Mouse (Mus musculus): ENCODE measurements at regions not wholly inside any gene's neighbourhood (a gene's known extent, or its start where the extent isn't known, plus 50 kb on each side); places are given as distances from the start of the nearest gene placed in this dataset.
A peak's percentile ranks its signal among the peaks of the same experiment; 100 is the strongest.

DNA sequence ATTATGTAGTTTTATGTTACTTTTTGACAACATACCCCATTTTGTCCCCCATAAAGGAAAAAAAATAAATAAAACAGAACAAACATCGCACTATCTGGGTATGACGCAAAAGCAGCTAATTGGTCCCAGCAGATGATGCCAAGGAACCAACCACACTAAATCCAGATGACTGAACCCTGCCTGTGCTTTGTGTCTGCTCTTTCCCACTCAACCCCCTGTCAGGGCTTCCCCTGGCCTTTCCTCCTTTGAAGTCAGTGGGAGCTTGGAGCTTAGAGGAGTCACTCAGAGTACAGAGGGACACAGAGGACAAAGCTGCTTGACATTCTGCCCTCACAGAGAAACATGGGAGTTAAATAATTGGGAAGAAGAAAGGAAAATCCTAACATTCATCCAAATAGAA is 1017.1 kb upstream of the Flrt2 start:
- no peak overlapping the region for H3K27ac ChIP-seq
- no peak overlapping the region for H3K4me2 ChIP-seq (replicated peaks)
- H3K36me3 ChIP-seq: no peaks in the 10 kb centered on the region
- H3K4me3 ChIP-seq (replicated peaks): no peak overlapping the region
- H3K9ac ChIP-seq (replicated peaks): no peak overlapping the region
- WGBS: 47% methylated on average over 2 of the region's 2 CpGs
- H3K9me3 ChIP-seq: no peaks in the 10 kb centered on the region
- no peaks in the 10 kb centered on the region for H3K27me3 ChIP-seq
- H3K4me1 ChIP-seq (replicated peaks): no peaks in the 10 kb centered on the region
- peak; percentile 80 for ATAC-seq

- Histone ChIP-seq H3K4me3 (replicated peaks) (no peak overlapping the region), H3K27ac (peak overlapping the region; percentile 56; the same call in 1 of the 2 replicates), H3K4me2 (replicated peaks) (no peak overlapping the region), H3K9ac (replicated peaks) (no peak overlapping the region), H3K4me1 (replicated peaks) (peaks cover 9% of the 10 kb centered on the region; the same call in 1 of the 2 replicates), H3K36me3 (no peaks in the 10 kb centered on the region), H3K9me3 (no peaks in the 10 kb centered on the region), H3K27me3 (no peaks in the 10 kb centered on the region)
- peak; percentile 73 for ATAC-seq
- WGBS: 50% methylated on average over 2 of the region's 2 CpGs
These were observed 1000.5 kb upstream of the Flrt2 start for GRCm38 (mm10) chr12:94691341-94692029.

DNA sequence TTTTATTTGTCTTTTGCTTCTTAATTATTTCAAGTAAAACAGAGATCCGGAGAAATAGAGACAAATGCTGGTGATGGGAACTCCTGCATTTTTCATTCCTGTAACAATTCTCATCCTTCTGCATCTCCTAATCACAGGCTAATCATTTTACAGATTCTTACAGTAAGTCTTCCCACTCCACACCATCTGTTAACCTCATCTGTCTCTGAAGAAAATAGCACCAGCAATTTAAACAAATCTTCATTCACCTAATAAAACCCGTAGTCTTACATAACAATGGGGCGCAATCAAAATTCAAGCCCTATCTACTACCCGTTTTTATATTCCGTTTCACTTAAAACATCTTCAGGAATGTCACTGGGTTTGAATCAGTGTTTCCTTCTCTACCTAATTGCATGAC is 960.6 kb upstream of the Flrt2 start:
- Histone ChIP-seq H3K27ac (no peak overlapping the region), H3K9ac (replicated peaks) (no peak overlapping the region), H3K4me3 (replicated peaks) (no peak overlapping the region), H3K4me2 (replicated peaks) (no peak overlapping the region), H3K36me3 (no peaks in the 10 kb centered on the region), H3K9me3 (no peaks in the 10 kb centered on the region), H3K27me3 (no peaks in the 10 kb centered on the region), H3K4me1 (replicated peaks) (peaks cover 6% of the 10 kb centered on the region)
- WGBS: 72% methylated on average over 5 of the region's 5 CpGs
- ATAC-seq: no peak

- H3K9me3 ChIP-seq: no peaks in the 10 kb centered on the region
- H3K27me3 ChIP-seq: no peaks in the 10 kb centered on the region
- no peak overlapping the region for H3K27ac ChIP-seq
- H3K9ac ChIP-seq (replicated peaks): no peak overlapping the region
- no peaks in the 10 kb centered on the region for H3K36me3 ChIP-seq
- peaks cover 6% of the 10 kb centered on the region for H3K4me1 ChIP-seq (replicated peaks)
- no peak overlapping the region for H3K4me3 ChIP-seq (replicated peaks)
- WGBS: 28% methylated on average over 4 of the region's 4 CpGs
- H3K4me2 ChIP-seq (replicated peaks): 0 out of 2 replicates have a peak overlapping the region, but pooled peaks have one; percentile 5
- ATAC-seq: peak; percentile 68
These were observed 958.8 kb upstream of the Flrt2 start for GRCm38 (mm10) chr12:94733179-94733578.

DNA sequence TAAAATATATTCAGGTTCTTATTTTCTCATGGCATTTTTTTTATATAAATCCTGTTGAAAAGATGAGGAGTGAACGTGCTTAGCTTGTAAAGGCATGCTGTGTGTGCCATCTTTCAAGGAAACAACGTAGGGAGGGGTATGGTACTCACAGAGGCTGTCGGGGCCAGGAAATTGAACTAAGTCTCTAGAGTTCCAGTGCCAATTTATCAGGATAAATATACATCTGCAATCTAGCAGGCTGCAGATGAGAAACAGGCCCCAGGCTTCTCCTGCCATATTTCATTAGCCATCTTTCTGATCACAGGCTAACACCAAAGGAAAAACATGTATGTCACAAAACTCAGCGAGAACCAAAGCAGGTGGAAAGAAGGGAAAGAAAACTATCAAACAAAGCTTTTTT is 954.8 kb upstream of the Flrt2 start:
- Histone ChIP-seq H3K27ac (no peak overlapping the region), H3K27me3 (no peaks in the 10 kb centered on the region), H3K9ac (replicated peaks) (no peak overlapping the region), H3K4me3 (replicated peaks) (no peak overlapping the region), H3K4me1 (replicated peaks) (peaks cover 6% of the 10 kb centered on the region), H3K9me3 (no peaks in the 10 kb centered on the region), H3K4me2 (replicated peaks) (no peak overlapping the region), H3K36me3 (no peaks in the 10 kb centered on the region)
- no peak for ATAC-seq
- 69% methylated on average over 4 of the region's 4 CpGs for WGBS

DNA sequence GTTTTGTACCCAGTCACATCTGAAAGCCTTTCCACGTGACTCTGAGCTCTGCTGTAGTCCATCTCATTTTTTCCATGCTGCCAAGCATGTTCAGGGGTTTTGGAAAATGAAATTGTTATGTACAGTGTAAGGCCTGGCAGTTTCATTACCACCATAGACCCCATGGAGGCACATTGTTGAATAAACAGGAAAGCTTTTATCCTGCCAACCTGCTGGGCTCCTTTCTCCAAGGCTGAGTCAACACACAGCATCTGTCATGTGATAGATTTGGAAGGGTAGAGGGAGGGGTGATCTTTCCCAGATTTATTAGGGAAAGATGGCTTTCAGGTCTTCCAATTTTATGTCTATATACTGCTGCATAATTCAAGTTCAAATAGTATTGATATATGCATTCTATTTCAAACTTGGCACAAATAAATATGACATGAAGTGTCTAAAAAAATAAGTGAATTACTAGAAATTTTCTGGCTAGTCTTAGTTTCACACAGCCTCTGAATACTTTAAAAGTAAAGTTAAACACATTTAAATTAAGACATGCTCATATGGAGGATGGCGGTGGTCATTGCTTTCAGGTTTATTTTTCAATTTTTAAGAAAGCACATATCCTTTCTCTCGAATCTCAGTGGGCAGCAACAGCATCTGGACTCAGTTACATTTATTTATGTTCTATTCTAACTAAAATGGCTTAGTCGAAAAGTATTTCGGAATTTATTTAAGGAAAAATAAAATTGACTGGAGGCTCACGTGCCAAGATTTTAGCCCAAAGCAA is 942.1 kb upstream of the Flrt2 start:
- H3K4me2 ChIP-seq (replicated peaks): no peak overlapping the region
- no peak overlapping the region for H3K9ac ChIP-seq (replicated peaks)
- 85% methylated on average over 6 of the region's 6 CpGs for WGBS
- H3K27ac ChIP-seq: no peak overlapping the region
- H3K4me1 ChIP-seq (replicated peaks): no peaks in the 10 kb centered on the region
- H3K27me3 ChIP-seq: no peaks in the 10 kb centered on the region
- ATAC-seq: no peak
- H3K9me3 ChIP-seq: no peaks in the 10 kb centered on the region
- H3K36me3 ChIP-seq: no peaks in the 10 kb centered on the region
- no peak overlapping the region for H3K4me3 ChIP-seq (replicated peaks)

GRCm38 (mm10) chr12:94755754-94756153 is 936.3 kb upstream of the Flrt2 start:
- no peak for ATAC-seq
- Histone ChIP-seq H3K9ac (replicated peaks) (no peak overlapping the region), H3K4me3 (replicated peaks) (no peak overlapping the region), H3K27me3 (no peaks in the 10 kb centered on the region), H3K27ac (no peak overlapping the region), H3K36me3 (no peaks in the 10 kb centered on the region), H3K4me2 (replicated peaks) (no peak overlapping the region), H3K4me1 (replicated peaks) (no peaks in the 10 kb centered on the region), H3K9me3 (no peaks in the 10 kb centered on the region)
- 99% methylated on average over 2 of the region's 2 CpGs for WGBS

DNA sequence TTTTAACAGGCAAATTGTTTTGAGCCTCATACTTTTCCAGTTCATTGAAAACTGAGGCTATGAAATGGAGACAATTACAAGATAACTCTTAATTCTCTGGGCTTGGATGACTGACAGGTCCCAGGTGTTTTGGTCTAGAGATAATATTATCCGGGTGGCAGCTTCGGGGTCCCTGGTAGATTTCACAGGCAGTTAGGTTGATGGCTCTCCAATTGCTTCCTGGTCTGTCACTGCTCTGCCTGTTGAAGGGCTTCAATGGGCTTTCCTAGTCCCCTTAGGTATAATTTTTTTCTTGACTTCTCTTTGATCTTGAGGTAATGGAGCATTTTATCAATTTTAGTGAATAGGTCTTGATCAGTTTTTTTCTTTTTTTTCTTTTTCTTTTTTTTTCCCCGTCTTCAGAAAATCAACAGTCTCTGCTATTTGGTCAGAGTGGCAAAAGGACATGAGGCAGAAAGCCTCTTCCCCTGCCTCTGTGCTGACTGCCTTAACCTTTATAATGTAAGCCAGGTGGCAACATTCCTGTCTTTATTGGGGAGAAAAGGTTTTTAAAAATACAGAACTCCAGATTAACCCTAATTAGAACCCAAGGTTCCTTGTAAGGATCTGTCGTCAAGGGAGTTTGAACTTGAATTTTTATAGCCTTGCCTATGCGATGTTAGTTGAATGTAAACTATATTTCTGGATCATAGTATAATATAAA is 896.0 kb upstream of the Flrt2 start:
- Histone ChIP-seq H3K4me2 (replicated peaks) (no peak overlapping the region), H3K27ac (no peak overlapping the region), H3K4me1 (replicated peaks) (no peaks in the 10 kb centered on the region), H3K9me3 (no peaks in the 10 kb centered on the region; the same call in 1 of the 2 replicates), H3K4me3 (replicated peaks) (no peak overlapping the region), H3K36me3 (no peaks in the 10 kb centered on the region), H3K9ac (replicated peaks) (no peak overlapping the region), H3K27me3 (no peaks in the 10 kb centered on the region)
- WGBS: 69% methylated on average over 5 of the region's 5 CpGs
- no peak for ATAC-seq

GRCm38 (mm10) chr12:94804692-94805091 is 887.3 kb upstream of the Flrt2 start:
- H3K4me3 ChIP-seq (replicated peaks): no peak overlapping the region
- no peak overlapping the region for H3K9ac ChIP-seq (replicated peaks)

GRCm38 (mm10) chr12:94831400-94831799 is 860.6 kb upstream of the Flrt2 start:
- Histone ChIP-seq H3K4me1 (replicated peaks) (no peaks in the 10 kb centered on the region), H3K27me3 (no peaks in the 10 kb centered on the region), H3K4me2 (replicated peaks) (no peak overlapping the region), H3K27ac (no peak overlapping the region), H3K9me3 (no peaks in the 10 kb centered on the region), H3K36me3 (no peaks in the 10 kb centered on the region), H3K9ac (replicated peaks) (no peak overlapping the region), H3K4me3 (replicated peaks) (no peak overlapping the region)
- WGBS: 89% methylated on average over 2 of the region's 2 CpGs
- ATAC-seq: no peak

More at GRCm38 (mm10) chr12:94804692-94805091, 887.3 kb upstream of the Flrt2 start:
- WGBS: 83% methylated on average over 1 of the region's 1 CpGs
- Histone ChIP-seq H3K4me2 (replicated peaks) (no peak overlapping the region), H3K9me3 (no peaks in the 10 kb centered on the region), H3K4me1 (replicated peaks) (no peaks in the 10 kb centered on the region), H3K27me3 (no peaks in the 10 kb centered on the region), H3K27ac (no peak overlapping the region), H3K36me3 (no peaks in the 10 kb centered on the region)
- no peak for ATAC-seq

DNA sequence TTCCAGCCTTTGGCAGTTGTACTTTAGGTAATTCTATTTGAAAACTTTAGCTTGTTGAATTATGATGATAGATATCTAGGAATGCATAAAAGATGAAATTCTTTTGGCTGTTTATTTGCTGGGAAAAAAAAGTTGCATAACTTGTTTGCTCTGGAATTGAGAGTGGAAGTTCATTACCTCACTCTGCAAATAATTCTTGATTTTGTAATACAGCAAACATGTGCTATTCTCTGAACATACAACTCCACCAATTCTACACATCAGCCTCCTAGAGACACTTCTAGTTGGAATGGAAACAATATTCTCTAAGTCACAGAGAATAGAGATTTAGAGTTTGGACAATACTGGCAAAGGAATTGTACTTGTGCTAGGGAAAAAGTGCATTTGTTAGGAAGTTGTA is 829.3 kb upstream of the Flrt2 start:
- Histone ChIP-seq H3K27me3 (no peaks in the 10 kb centered on the region), H3K4me1 (replicated peaks) (no peaks in the 10 kb centered on the region), H3K9ac (replicated peaks) (no peak overlapping the region), H3K4me2 (replicated peaks) (no peak overlapping the region), H3K36me3 (no peaks in the 10 kb centered on the region), H3K4me3 (replicated peaks) (no peak overlapping the region), H3K27ac (no peak overlapping the region), H3K9me3 (no peaks in the 10 kb centered on the region)
- ATAC-seq: no peak

DNA sequence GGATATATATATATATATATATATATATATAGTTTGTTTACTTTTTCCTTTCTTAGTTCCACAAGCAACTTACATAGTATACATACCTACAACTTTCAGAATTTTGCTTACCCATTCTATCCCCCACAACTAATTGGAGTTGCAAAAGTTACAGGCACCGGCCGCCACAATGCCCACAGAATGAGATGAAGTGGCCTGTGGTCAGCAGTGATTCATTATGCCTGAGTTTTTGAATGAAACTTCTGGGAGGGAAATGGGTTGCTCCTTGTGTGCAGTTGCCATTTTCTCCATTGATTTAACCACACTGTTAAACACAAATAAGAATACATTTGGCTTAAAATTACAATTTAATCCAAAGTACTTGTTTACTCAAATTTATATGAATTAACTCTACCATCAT is 781.2 kb upstream of the Flrt2 start:
- Histone ChIP-seq H3K27ac (no peak overlapping the region), H3K4me2 (replicated peaks) (no peak overlapping the region), H3K4me3 (replicated peaks) (no peak overlapping the region), H3K9me3 (no peaks in the 10 kb centered on the region), H3K9ac (replicated peaks) (no peak overlapping the region), H3K36me3 (no peaks in the 10 kb centered on the region), H3K27me3 (no peaks in the 10 kb centered on the region), H3K4me1 (replicated peaks) (no peaks in the 10 kb centered on the region)
- WGBS: 83% methylated on average over 2 of the region's 2 CpGs
- ATAC-seq: no peak
